Mouse (Mus musculus) brain, embryonic 14.5 days (tissue): Measurements from ENCODE around the gene Cryga.

Source experiments
- CTCF ChIP-seq: fragments of 200-500 bp; IDR thresholded peaks from 2 replicates; pipeline ENCODE4 v1.5.1; 2012; ENCODE audit warnings: inconsistent platforms, mild to moderate bottlenecking, moderate library complexity, borderline replicate concordance; ENCODE audit not compliant: insufficient read depth, insufficient read length; ENCODE audit errors: extremely low read depth
- POLR2A ChIP-seq: fragments of 200-500 bp; IDR thresholded peaks from 2 replicates; pipeline ENCODE4 v1.6.1; 2012; ENCODE audit warnings: mild to moderate bottlenecking, inconsistent platforms, borderline replicate concordance; ENCODE audit not compliant: poor library complexity, insufficient read depth, insufficient read length, severe bottlenecking; ENCODE audit errors: extremely low read depth

GRCm38 (mm10) chr1:65119438-65119837 is 16.3 kb upstream of the Cryga start, which contains the start of gene Gm28845:
- no peak for TF ChIP-seq CTCF
- TF ChIP-seq POLR2A, result no peak
